Mouse (Mus musculus): Measurements from ENCODE around the gene Slc44a3. TPM values are rescaled to one million over a fixed set of nuclear protein-coding genes. Genes with fewer than 3 reads are reported as not detected.

The Slc44a3 gene
- total RNA-seq, 1 experiment = 2.3 TPM

DNA sequence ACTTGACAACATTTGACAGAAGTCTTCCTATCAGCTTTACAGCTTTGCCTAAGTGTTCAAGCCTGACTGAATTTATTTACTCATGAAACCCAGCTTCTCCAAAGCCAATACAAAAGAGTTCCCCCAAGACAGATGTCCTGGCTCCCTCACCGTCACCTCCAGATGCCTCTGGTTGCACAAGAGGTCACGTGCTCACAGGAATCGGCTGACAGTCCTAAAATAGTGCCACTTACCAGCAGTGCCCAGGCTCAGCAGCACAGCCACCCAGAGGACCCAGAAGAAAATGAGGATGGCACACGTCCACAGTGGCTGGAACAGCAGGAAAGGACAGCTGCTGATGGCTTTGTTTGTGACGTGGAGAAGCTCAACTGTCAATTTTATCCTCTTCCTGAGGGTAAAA lies 23.1 kb downstream of the Slc44a3 start:
- in situ Hi-C loops (cut with MboI; ENCODE audit: low sequenced_read_pairs in 2 of 2, unreplicated experiment in 2 of 2) = loop anchor here (10.0 kb wide), 1 partner anchor 204 kb away; no protein-coding TSS in a partner anchor
- Histone ChIP-seq H3K27ac (ENCODE audit: insufficient read depth, low read depth, low read length, poor library complexity, severe bottlenecking) (no peak overlapping the region), H3K9me3 (ENCODE audit: control insufficient read depth, insufficient read depth, low read depth, low read length) (no peaks in the 10 kb centered on the region), H3K4me3 (ENCODE audit: insufficient read depth in 1 of 2, low read depth in 1 of 2, low read length in 2 of 2, poor library complexity in 1 of 2, severe bottlenecking in 1 of 2) (no peak overlapping the region), H3K9ac (ENCODE audit: insufficient read depth, low read depth, low read length, poor library complexity, severe bottlenecking) (no peak overlapping the region), H3K4me1 (ENCODE audit: control insufficient read depth in 2 of 2, insufficient read depth in 2 of 2, low read length in 2 of 2, poor library complexity in 1 of 2) (peaks cover 0 to 5% of the 10 kb centered on the region in 2 experiments; a peak in 1 of 4 replicates), H3K36me3 (ENCODE audit: control insufficient read depth, insufficient read depth, low read length, poor library complexity, severe bottlenecking) (no peaks in the 10 kb centered on the region)
- DNase-seq (ENCODE audit: low read depth, low spot score) = no peak
- TF ChIP-seq ZNF384 (IDR thresholded peaks at IDR 0.05; ENCODE audit: low read depth, low read length) (no peak), CHD2 (IDR thresholded peaks at IDR 0.05; ENCODE audit: low read depth, low read length) (no peak), MAFK (IDR thresholded peaks at IDR 0.05; ENCODE audit: insufficient read depth, low read depth, low read length) (no peak), HCFC1 (IDR thresholded peaks at IDR 0.05; ENCODE audit: borderline replicate concordance, insufficient read depth, low read length) (no peak), ZC3H11A (IDR thresholded peaks at IDR 0.05; ENCODE audit: borderline replicate concordance, low read depth, low read length) (no peak)

GRCm38 (mm10) chr3:121507678-121508077 lies 24.5 kb downstream of the Slc44a3 start:
- no peak for DNase-seq (ENCODE audit: low read depth, low spot score)
- Histone ChIP-seq H3K9ac (ENCODE audit: insufficient read depth, low read depth, low read length, poor library complexity, severe bottlenecking) (no peak overlapping the region), H3K4me3 (ENCODE audit: insufficient read depth in 1 of 2, low read depth in 1 of 2, low read length in 2 of 2, poor library complexity in 1 of 2, severe bottlenecking in 1 of 2) (no peak overlapping the region), H3K4me1 (ENCODE audit: control insufficient read depth in 2 of 2, insufficient read depth in 2 of 2, low read length in 2 of 2, poor library complexity in 1 of 2) (peaks cover 0 to 5% of the 10 kb centered on the region in 2 experiments; a peak in 1 of 4 replicates), H3K27ac (ENCODE audit: insufficient read depth, low read depth, low read length, poor library complexity, severe bottlenecking) (no peak overlapping the region), H3K36me3 (ENCODE audit: control insufficient read depth, insufficient read depth, low read length, poor library complexity, severe bottlenecking) (no peaks in the 10 kb centered on the region), H3K9me3 (ENCODE audit: control insufficient read depth, insufficient read depth, low read depth, low read length) (no peaks in the 10 kb centered on the region)
- in situ Hi-C loops (cut with MboI; ENCODE audit: low sequenced_read_pairs in 2 of 2, unreplicated experiment in 2 of 2) = loop anchor here (10.0 kb wide), 1 partner anchor 203 kb away; no protein-coding TSS in a partner anchor
- TF ChIP-seq MAFK (IDR thresholded peaks at IDR 0.05; ENCODE audit: insufficient read depth, low read depth, low read length) (no peak), ZNF384 (IDR thresholded peaks at IDR 0.05; ENCODE audit: low read depth, low read length) (no peak), CHD2 (IDR thresholded peaks at IDR 0.05; ENCODE audit: low read depth, low read length) (no peak), HCFC1 (IDR thresholded peaks at IDR 0.05; ENCODE audit: borderline replicate concordance, insufficient read depth, low read length) (no peak), ZC3H11A (IDR thresholded peaks at IDR 0.05; ENCODE audit: borderline replicate concordance, low read depth, low read length) (no peak)

DNA sequence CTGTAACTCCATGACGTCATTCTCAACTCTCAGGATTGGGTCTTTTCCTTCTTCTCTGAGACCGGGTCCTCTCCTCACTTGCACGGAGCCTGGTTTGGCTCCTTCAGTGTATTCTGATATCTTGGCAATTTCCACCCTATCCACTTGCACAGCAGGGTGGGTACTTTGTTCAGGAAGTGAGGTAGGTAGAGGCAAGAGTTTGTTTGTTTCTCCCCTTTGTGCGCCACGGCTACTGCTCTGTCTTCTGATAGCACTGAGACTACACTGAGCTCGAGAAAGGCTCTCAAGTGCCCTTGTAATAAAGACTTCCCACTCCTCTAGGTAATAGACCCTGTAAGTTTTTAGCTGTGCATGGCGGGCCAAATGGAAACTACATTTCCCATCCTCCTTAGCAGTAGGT lies 25.4 kb downstream of the Slc44a3 start:
- H3K27ac ChIP-seq (ENCODE audit: insufficient read depth, low read depth, low read length, poor library complexity, severe bottlenecking) = no peak overlapping the region
- DNase-seq (ENCODE audit: low read depth, low spot score) = no peak
- H3K4me1 ChIP-seq (ENCODE audit: control insufficient read depth in 2 of 2, insufficient read depth in 2 of 2, low read length in 2 of 2, poor library complexity in 1 of 2) = peaks cover 0 to 5% of the 10 kb centered on the region in 2 experiments; a peak in 1 of 4 replicates
- TF ChIP-seq CHD2 (IDR thresholded peaks at IDR 0.05; ENCODE audit: low read depth, low read length) (no peak), MAFK (IDR thresholded peaks at IDR 0.05; ENCODE audit: insufficient read depth, low read depth, low read length) (no peak), ZC3H11A (IDR thresholded peaks at IDR 0.05; ENCODE audit: borderline replicate concordance, low read depth, low read length) (no peak), HCFC1 (IDR thresholded peaks at IDR 0.05; ENCODE audit: borderline replicate concordance, insufficient read depth, low read length) (peak; percentile 84), ZNF384 (IDR thresholded peaks at IDR 0.05; ENCODE audit: low read depth, low read length) (no peak)
- H3K9ac ChIP-seq (ENCODE audit: insufficient read depth, low read depth, low read length, poor library complexity, severe bottlenecking) = no peak overlapping the region
- no peaks in the 10 kb centered on the region for H3K36me3 ChIP-seq (ENCODE audit: control insufficient read depth, insufficient read depth, low read length, poor library complexity, severe bottlenecking)
- no peaks in the 10 kb centered on the region for H3K9me3 ChIP-seq (ENCODE audit: control insufficient read depth, insufficient read depth, low read depth, low read length)
- in situ Hi-C loops (cut with MboI; ENCODE audit: low sequenced_read_pairs in 2 of 2, unreplicated experiment in 2 of 2) = loop anchor here (10.0 kb wide), 1 partner anchor 202 kb away; no protein-coding TSS in a partner anchor
- peak overlapping the region in 1 of 2 experiments; percentile 13; a peak in 2 of 4 replicates for H3K4me3 ChIP-seq (ENCODE audit: insufficient read depth in 1 of 2, low read depth in 1 of 2, low read length in 2 of 2, poor library complexity in 1 of 2, severe bottlenecking in 1 of 2)

DNA sequence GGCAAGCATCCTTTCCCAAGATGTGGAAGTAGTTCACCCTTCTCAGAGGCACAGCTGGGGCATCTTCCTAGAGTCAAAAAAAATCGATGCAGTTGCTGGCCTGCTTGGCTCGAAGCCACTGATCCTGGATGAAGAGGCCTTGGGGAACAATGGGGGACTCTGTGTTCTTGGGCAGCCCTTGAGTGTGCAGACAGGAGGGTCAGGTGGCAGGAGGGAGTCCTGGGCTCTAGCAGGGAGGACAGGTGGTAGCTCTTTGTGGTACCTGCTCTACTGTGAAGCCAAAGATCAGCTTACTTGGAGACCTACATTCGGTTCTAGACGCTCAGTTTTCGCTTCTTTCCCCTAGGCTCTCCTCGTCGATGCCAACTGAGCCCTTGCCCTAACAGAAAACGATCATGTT lies 26.0 kb downstream of the Slc44a3 start:
- Histone ChIP-seq H3K9ac (ENCODE audit: insufficient read depth, low read depth, low read length, poor library complexity, severe bottlenecking) (no peak overlapping the region), H3K4me3 (ENCODE audit: insufficient read depth in 1 of 2, low read depth in 1 of 2, low read length in 2 of 2, poor library complexity in 1 of 2, severe bottlenecking in 1 of 2) (peak overlapping the region in 1 of 2 experiments; percentile 13; a peak in 2 of 4 replicates), H3K9me3 (ENCODE audit: control insufficient read depth, insufficient read depth, low read depth, low read length) (no peaks in the 10 kb centered on the region), H3K4me1 (ENCODE audit: control insufficient read depth in 2 of 2, insufficient read depth in 2 of 2, low read length in 2 of 2, poor library complexity in 1 of 2) (peaks cover 0 to 5% of the 10 kb centered on the region in 2 experiments; a peak in 1 of 4 replicates), H3K36me3 (ENCODE audit: control insufficient read depth, insufficient read depth, low read length, poor library complexity, severe bottlenecking) (no peaks in the 10 kb centered on the region), H3K27ac (ENCODE audit: insufficient read depth, low read depth, low read length, poor library complexity, severe bottlenecking) (no peak overlapping the region)
- in situ Hi-C loops (cut with MboI; ENCODE audit: low sequenced_read_pairs in 2 of 2, unreplicated experiment in 2 of 2) = loop anchor here (10.0 kb wide), 1 partner anchor 201 kb away; no protein-coding TSS in a partner anchor
- TF ChIP-seq MAFK (IDR thresholded peaks at IDR 0.05; ENCODE audit: insufficient read depth, low read depth, low read length) = no peak
- TF ChIP-seq HCFC1 (IDR thresholded peaks at IDR 0.05; ENCODE audit: borderline replicate concordance, insufficient read depth, low read length) = no peak
- no peak for TF ChIP-seq ZNF384 (IDR thresholded peaks at IDR 0.05; ENCODE audit: low read depth, low read length)
- no peak for TF ChIP-seq CHD2 (IDR thresholded peaks at IDR 0.05; ENCODE audit: low read depth, low read length)
- TF ChIP-seq ZC3H11A (IDR thresholded peaks at IDR 0.05; ENCODE audit: borderline replicate concordance, low read depth, low read length) = no peak
- DNase-seq (ENCODE audit: low read depth, low spot score) = no peak
